16 mouse cellular contexts compared by ENCODE assay signal in the genomic region with DNA sequence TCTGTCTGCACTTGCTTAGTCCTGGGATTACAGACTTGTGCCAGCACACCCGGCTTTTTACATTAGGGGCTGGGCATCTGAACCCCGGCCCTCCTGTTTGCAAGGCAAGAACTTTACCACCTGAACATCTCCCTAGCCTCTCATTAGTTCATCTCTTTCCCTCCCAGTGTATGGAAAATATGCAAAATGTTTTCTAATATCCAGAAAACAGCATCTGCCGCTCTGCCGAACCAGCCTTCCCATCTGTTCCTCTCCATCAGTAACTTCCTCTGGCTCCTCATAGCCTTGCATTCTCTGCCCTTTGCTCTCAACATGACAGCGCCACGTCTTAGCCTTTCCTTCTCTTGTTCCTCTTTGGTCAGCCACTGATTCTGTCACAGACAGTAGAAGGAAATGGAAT.
"Had no signal": no experiment of that assay in that cellular context is flagged by ENCODE, and none has a peak within 500 bp of the region (broad histone marks: within the 10 kb centered on the region; RNA-seq: fewer than 3 reads in every experiment).

No protein-coding gene starts in this region.

- DNase-seq: lung, adult 2 months; lung, postnatal 14 days; lung, postnatal 36 days; right cerebral cortex, postnatal 14 days; thymus, adult 2 months; thymus, postnatal 25 days had no signal

- H3K27ac ChIP-seq: lung, embryonic 15.5 days; macrophage; midbrain, embryonic 13.5 days; midbrain, embryonic 15.5 days; neural tube, embryonic 12.5 days; stomach, embryonic 15.5 days; stomach, postnatal 0 days had no signal

- H3K4me2 ChIP-seq: lung, embryonic 15.5 days; midbrain, embryonic 11.5 days; midbrain, embryonic 13.5 days; midbrain, embryonic 15.5 days; neural tube, embryonic 12.5 days; stomach, embryonic 15.5 days had no signal

- H3K4me1 ChIP-seq: lung, embryonic 15.5 days; megakaryocyte, embryonic 14.5 days; stomach, embryonic 15.5 days had no signal

- H3K4me3 ChIP-seq: lung, embryonic 15.5 days; megakaryocyte, embryonic 14.5 days; midbrain, embryonic 13.5 days; midbrain, embryonic 15.5 days; neural tube, embryonic 12.5 days; stomach, embryonic 15.5 days had no signal

- ATAC-seq: lung, postnatal 0 days; midbrain, embryonic 13.5 days; midbrain, embryonic 15.5 days had no signal

- H3K36me3 ChIP-seq: lung, embryonic 15.5 days; midbrain, embryonic 13.5 days; midbrain, embryonic 15.5 days; neural tube, embryonic 12.5 days; stomach, embryonic 15.5 days had no signal

- H3K9me3 ChIP-seq: lung, embryonic 15.5 days; megakaryocyte, embryonic 14.5 days; midbrain, embryonic 13.5 days; midbrain, embryonic 15.5 days; neural tube, embryonic 12.5 days; stomach, embryonic 15.5 days had no signal

- H3K9ac ChIP-seq: lung, embryonic 15.5 days; midbrain, embryonic 13.5 days; midbrain, embryonic 15.5 days; neural tube, embryonic 12.5 days; stomach, embryonic 15.5 days had no signal

- H3K27me3 ChIP-seq: lung, embryonic 15.5 days; midbrain, embryonic 15.5 days; neural tube, embryonic 12.5 days; stomach, embryonic 15.5 days had no signal
